Mouse (Mus musculus) neural tube, embryonic 13.5 days (tissue): ENCODE data around the gene Dhrs11. TPM values are rescaled to one million over a fixed set of nuclear protein-coding genes. Genes with fewer than 3 reads are reported as not detected.
A peak's percentile ranks its signal among the peaks of the same experiment; 100 is the strongest.

ENCODE experiments used
- ATAC-seq: fragments of 200-750 bp; cut with Nextera tagmentation; 2 replicates; pipeline ENCODE4 v1.8.0; 2017; ENCODE audit warnings: low read depth, mild to moderate bottlenecking, moderate TSS enrichment, moderate library complexity
- H3K27ac ChIP-seq: fragments of 300-500 bp; sonication (generic); replicated peaks from 2 replicates; pipeline ENCODE4 v1.5.1; 2015; ENCODE audit warnings: moderate library complexity, mild to moderate bottlenecking, inconsistent platforms
- H3K27me3 ChIP-seq: fragments of 300-500 bp; sonication (generic); 2 replicates; pipeline ENCODE4 v1.6.1; 2015; ENCODE audit warnings: mild to moderate bottlenecking, inconsistent platforms
- H3K36me3 ChIP-seq: fragments of 300-500 bp; sonication (generic); 2 replicates; pipeline ENCODE4 v1.6.1; 2015; ENCODE audit warnings: mild to moderate bottlenecking, inconsistent platforms
- H3K4me1 ChIP-seq: fragments of 300-500 bp; sonication (generic); replicated peaks from 2 replicates; pipeline ENCODE4 v1.6.1; 2015; ENCODE audit warnings: inconsistent platforms
- H3K4me2 ChIP-seq: fragments of 300-500 bp; sonication (generic); 2 replicates; pipeline ENCODE4 v1.6.1; 2015; ENCODE audit warnings: inconsistent platforms, mild to moderate bottlenecking, moderate library complexity
- H3K4me3 ChIP-seq: fragments of 300-500 bp; sonication (generic); 2 replicates; pipeline ENCODE4 v1.5.1; 2015; ENCODE audit warnings: mild to moderate bottlenecking, inconsistent platforms
- H3K9ac ChIP-seq: fragments of 300-500 bp; sonication (generic); 2 replicates; pipeline ENCODE4 v1.6.1; 2015; ENCODE audit warnings: moderate library complexity, mild to moderate bottlenecking, inconsistent platforms
- H3K9me3 ChIP-seq: fragments of 300-500 bp; sonication (generic); 2 replicates; pipeline ENCODE4 v1.6.1; 2016; ENCODE audit warnings: inconsistent platforms
- WGBS: fragments of 180-500 bp; shearing (Covaris S2); methylation state at CpG from one replicate; pipeline ENCODE4 v1.1.7; 2015; 5-methylcytosine and 5-hydroxymethylcytosine counted together
- polyA plus RNA-seq: library from polyadenylated mRNA; unstranded; fragments of >200 nt; fragmentation: Nextera tagmentation; extraction: Ambion mirVana; gene quantifications from 2 replicates; pipeline ENCODE4 v1.2.1, GENCODE M21; 2015

The Dhrs11 gene
- polyA plus RNA-seq, 1 experiment from 2014 or later, result 7.5 TPM

DNA sequence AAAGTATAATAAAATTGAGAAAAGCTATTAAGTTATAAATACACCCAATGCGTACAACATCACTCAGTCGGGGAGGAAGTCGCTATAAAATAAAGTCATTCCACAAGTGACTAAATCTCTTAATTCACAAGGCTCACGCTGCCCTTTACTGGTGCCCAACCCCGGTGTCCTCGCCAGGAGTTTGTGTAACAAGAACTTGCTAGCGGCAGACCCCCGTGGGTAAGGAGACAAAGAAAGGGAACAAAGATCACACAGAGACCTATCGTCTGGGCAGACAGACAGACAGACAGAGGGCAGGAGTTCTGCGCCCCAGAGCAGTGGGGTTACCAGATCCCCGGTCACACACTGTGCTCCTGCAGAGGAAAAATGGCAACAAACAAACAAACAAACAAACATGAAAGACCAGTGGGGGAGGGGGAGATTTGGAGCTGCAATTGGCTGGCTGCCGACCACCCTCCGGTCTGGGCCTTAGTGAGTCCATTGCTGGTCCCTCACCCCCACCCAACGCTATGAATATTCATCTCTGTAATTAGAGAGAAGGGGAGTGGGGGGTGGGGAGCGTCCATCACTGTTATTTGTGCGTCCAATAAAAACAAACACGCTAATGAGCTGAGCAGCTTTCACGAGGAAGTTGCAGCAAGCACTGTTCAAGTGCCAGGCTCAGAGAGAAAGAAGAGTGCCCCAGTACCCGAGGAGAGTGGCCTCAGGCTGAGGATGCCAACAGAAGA is 48.5 kb downstream of the Dhrs11 start:
- 1% methylated on average over 19 of the region's 19 CpGs for WGBS
- peak; percentile 40 for ATAC-seq
- peak overlapping the region; percentile 43 for H3K4me2 ChIP-seq
- H3K27me3 ChIP-seq, result peaks cover 40% of the 10 kb centered on the region
- 0 out of 2 replicates have a peak overlapping the region, but pooled peaks have one; percentile 38 for H3K9ac ChIP-seq
- H3K27ac ChIP-seq, result 0 out of 2 replicates have a peak overlapping the region, but pooled peaks have one; percentile 15
- H3K36me3 ChIP-seq, result no peaks in the 10 kb centered on the region
- no peak overlapping the region for H3K4me3 ChIP-seq
- H3K4me1 ChIP-seq, result peaks cover 51% of the 10 kb centered on the region
- H3K9me3 ChIP-seq, result no peaks in the 10 kb centered on the region

- peaks cover 64% of the 10 kb centered on the region for H3K4me1 ChIP-seq
- peak overlapping the region; percentile 74 for H3K27ac ChIP-seq
- no peak overlapping the region for H3K4me3 ChIP-seq
- ATAC-seq, result no peak
- H3K9ac ChIP-seq, result no peak overlapping the region
- peaks cover 30% of the 10 kb centered on the region for H3K27me3 ChIP-seq
- H3K4me2 ChIP-seq, result no peak overlapping the region
- H3K36me3 ChIP-seq, result no peaks in the 10 kb centered on the region
- WGBS, result 3% methylated on average over 4 of the region's 4 CpGs
- H3K9me3 ChIP-seq, result no peaks in the 10 kb centered on the region
Observed at GRCm38 (mm10) chr11:84775560-84775959, 53.2 kb downstream of the Dhrs11 start.

- H3K4me2 ChIP-seq, result no peak overlapping the region
- no peak overlapping the region for H3K4me3 ChIP-seq
- peaks cover 30% of the 10 kb centered on the region for H3K27me3 ChIP-seq
- H3K36me3 ChIP-seq, result no peaks in the 10 kb centered on the region
- ATAC-seq, result no peak
- 37% methylated on average over 13 of the region's 13 CpGs for WGBS
- H3K27ac ChIP-seq, result peak overlapping the region; percentile 74
- H3K9me3 ChIP-seq, result no peaks in the 10 kb centered on the region
- H3K9ac ChIP-seq, result no peak overlapping the region
- peaks cover 59% of the 10 kb centered on the region for H3K4me1 ChIP-seq
Observed at GRCm38 (mm10) chr11:84774870-84775514, 53.8 kb downstream of the Dhrs11 start.

Other genes with a start within 250 kb of the Dhrs11 start
- 8.7 and 10.5 TPM in 2 replicates for gene Mrm1, start 9.5 kb downstream of the Dhrs11 start, polyA plus RNA-seq
- 74.9 and 86.2 TPM in 2 replicates for gene Ggnbp2, start 41.8 kb upstream of the Dhrs11 start, polyA plus RNA-seq
- 5.9 and 6.1 TPM in 2 replicates for gene Myo19, start 51.2 kb upstream of the Dhrs11 start, polyA plus RNA-seq
- 2.5 and 2.6 TPM in 2 replicates for gene Pigw, start 51.3 kb upstream of the Dhrs11 start, polyA plus RNA-seq
- 65.4 and 68.0 TPM in 2 replicates for gene Znhit3, start 87.4 kb upstream of the Dhrs11 start, polyA plus RNA-seq
- gene Car4, start 128.8 kb upstream of the Dhrs11 start, polyA plus RNA-seq, result 6.3 and 6.4 TPM in 2 replicates